Mouse (Mus musculus) cerebellum, adult 2 months (tissue): ENCODE measurements around the gene Cryga.

Source experiments
- CTCF ChIP-seq: fragments of 200-500 bp; IDR thresholded peaks from 2 replicates; pipeline ENCODE4 v1.5.1; 2011; ENCODE audit warnings: low read depth, mild to moderate bottlenecking, control low read depth, low read length, moderate library complexity, borderline replicate concordance; ENCODE audit not compliant: insufficient read depth
- POLR2A ChIP-seq: fragments of 200-500 bp; IDR thresholded peaks from 2 replicates; pipeline ENCODE4 v1.6.1; 2011; ENCODE audit warnings: low read length, control low read depth, borderline replicate concordance; ENCODE audit not compliant: insufficient read depth

- TF ChIP-seq CTCF (no peak), POLR2A (no peak)
Observed at GRCm38 (mm10) chr1:65082188-65082587, 21.0 kb downstream of the Cryga start, which contains the start of gene Crygb.
